Mouse (Mus musculus): ENCODE results near the gene Tnfsf15.

GRCm38 (mm10) chr4:63742763-63743371 lies 2.0 kb downstream of the Tnfsf15 start:
- TF ChIP-seq CTCF (IDR thresholded peaks at IDR 0.05; ENCODE audit: low read depth, low read length) (no peak), POLR2A (IDR thresholded peaks at IDR 0.05; ENCODE audit: extremely low read depth, insufficient read depth, low read length) (no peak)
